In genomic region chr7:29289856-29290255, GRCm38 (mm10) we compare ENCODE assay signal across 8 mouse cellular contexts. TPM values are rescaled to one million over a fixed set of nuclear protein-coding genes. Genes with fewer than 3 reads are reported as not detected.
DNase-seq lines count a peak whose midpoint lies in the region; ATAC-seq and TF ChIP-seq lines count a peak whose summit lies in the region.

No protein-coding gene starts in this region.

- no peak for DNase-seq in gastrocnemius, adult 2 months
- no peak for DNase-seq in gastrocnemius, postnatal 14 days
- DNase-seq in lung, postnatal 0 days (ENCODE audit: low spot score) = peak; percentile 87
- no peak for DNase-seq in frontal cortex, postnatal 14 days (ENCODE audit: low spot score in 2 of 2)
- DNase-seq in adipocyte (ENCODE audit: low spot score) = no peak

- peaks cover 30% of the 10 kb centered on the region for H3K27me3 ChIP-seq in hindbrain, embryonic 13.5 days
- H3K27me3 ChIP-seq in lung, postnatal 0 days (replicated peaks; ENCODE audit: insufficient read depth, low read length) = no peaks in the 10 kb centered on the region

- H3K9me3 ChIP-seq in hindbrain, embryonic 13.5 days = no peaks in the 10 kb centered on the region
- H3K9me3 ChIP-seq in lung, postnatal 0 days (ENCODE audit: low read length) = no peaks in the 10 kb centered on the region

- H3K27ac ChIP-seq in gastrocnemius, adult 2 months = peak overlapping the region; percentile 83
- peak overlapping the region; percentile 55 for H3K27ac ChIP-seq in brown adipose tissue, adult 24 weeks (replicated peaks; ENCODE audit: low read depth, low read length)
- H3K27ac ChIP-seq in hindbrain, embryonic 13.5 days = 0 out of 2 replicates have a peak overlapping the region, but pooled peaks have one; percentile 72
- peak overlapping the region; percentile 95 for H3K27ac ChIP-seq in lung, postnatal 0 days (ENCODE audit: low read length)

- no peak overlapping the region for H3K9ac ChIP-seq in hindbrain, embryonic 13.5 days
- peak overlapping the region; percentile 66 for H3K9ac ChIP-seq in lung, postnatal 0 days (replicated peaks; ENCODE audit: low read depth)

- peak overlapping the region; percentile 80 for H3K4me3 ChIP-seq in gastrocnemius, adult 2 months
- peak overlapping the region; percentile 48 for H3K4me3 ChIP-seq in brown adipose tissue, adult 24 weeks (ENCODE audit: insufficient read depth, low read depth, low read length)
- H3K4me3 ChIP-seq in hindbrain, embryonic 13.5 days = peak overlapping the region; percentile 53
- H3K4me3 ChIP-seq in lung, postnatal 0 days (ENCODE audit: low read depth, low read length) = peak overlapping the region; percentile 53

- intact Hi-C loops in gastrocnemius, adult 2 months (cut with DNase I) = no loop called here
- intact Hi-C loops in gastrocnemius, postnatal 14 days (cut with DNase I; ENCODE audit: low total_unique reads) = no loop called here

- no peak for ATAC-seq in hindbrain, embryonic 13.5 days (ENCODE audit: low FRiP score)
- ATAC-seq in lung, postnatal 0 days = peak; percentile 59
- no peak for ATAC-seq in megakaryocyte-erythroid progenitor cell, adult 5-6 weeks (replicated peaks; ENCODE audit: low FRiP score, low TSS enrichment, poor library complexity, severe bottlenecking)

- peak overlapping the region; percentile 90 for H3K4me2 ChIP-seq in hindbrain, embryonic 13.5 days
- peak overlapping the region; percentile 73 for H3K4me2 ChIP-seq in lung, postnatal 0 days (replicated peaks; ENCODE audit: low read depth, low read length)

- no peak for TF ChIP-seq CTCF in gastrocnemius, adult 2 months (IDR thresholded peaks at IDR 0.05)
- TF ChIP-seq CTCF in lung, postnatal 0 days (IDR thresholded peaks at IDR 0.05) = no peak

- no peaks in the 10 kb centered on the region for H3K36me3 ChIP-seq in hindbrain, embryonic 13.5 days
- no peaks in the 10 kb centered on the region for H3K36me3 ChIP-seq in lung, postnatal 0 days (ENCODE audit: insufficient read depth, low read length)

- WGBS in hindbrain, embryonic 13.5 days = 77% methylated on average over 6 of the region's 6 CpGs
- 70% methylated on average over 6 of the region's 6 CpGs for WGBS in lung, postnatal 0 days

- TF ChIP-seq EP300 in lung, postnatal 0 days (IDR thresholded peaks at IDR 0.05) = peak; percentile 72

- H3K4me1 ChIP-seq in brown adipose tissue, adult 24 weeks (ENCODE audit: control insufficient read depth, insufficient read depth, insufficient read length, low read length) = no peaks in the 10 kb centered on the region
- peaks cover 47% of the 10 kb centered on the region for H3K4me1 ChIP-seq in hindbrain, embryonic 13.5 days (replicated peaks)
- peaks cover 9% of the 10 kb centered on the region; the same call in 1 of the 2 replicates for H3K4me1 ChIP-seq in lung, postnatal 0 days (ENCODE audit: insufficient read depth, low read depth, low read length)

RNA-seq across cellular contexts. Expression of gene Ppp1r14a, which starts 0.7 kb away (rescaled TPM):
- 1 to 10 TPM; 3.8 to 4.5 TPM for total RNA-seq in gastrocnemius, adult 2 months (2021)
- total RNA-seq in gastrocnemius, postnatal 14 days (2021) = 10 to 100 TPM in 1 of 2 experiments, 1 to 10 TPM in 1; 9.4 to 11.6 TPM
- 4.6 and 7.2 TPM in 2 replicates for polyA plus RNA-seq in brown adipose tissue, adult 24 weeks (2012; ENCODE audit: insufficient read depth, insufficient read length, missing spikeins)
- polyA plus RNA-seq in hindbrain, embryonic 13.5 days (2015; fragmentation: Nextera tagmentation; extraction: Ambion mirVana) = 8.6 and 13.1 TPM in 2 replicates
- 222 and 246 TPM in 2 replicates for polyA plus RNA-seq in lung, postnatal 0 days (2015; fragmentation: Nextera tagmentation; extraction: Ambion mirVana)
- total RNA-seq in megakaryocyte-erythroid progenitor cell, adult 5-6 weeks (2014; fragmentation: Nextera tagmentation) = not detected in 2 replicates
- not detected in 2 replicates for total RNA-seq in megakaryocyte-erythroid progenitor cell, adult 5-6 weeks (2017)

RNA-seq across cellular contexts. Expression of gene Spint2, which starts 8.1 kb away (rescaled TPM):
- total RNA-seq in gastrocnemius, adult 2 months (2021) = 1 to 10 TPM; 4.7 to 6.0 TPM
- total RNA-seq in gastrocnemius, postnatal 14 days (2021) = 1 to 10 TPM; 5.5 to 6.4 TPM
- 3.9 and 5.6 TPM in 2 replicates for polyA plus RNA-seq in brown adipose tissue, adult 24 weeks (2012; ENCODE audit: insufficient read depth, insufficient read length, missing spikeins)
- 42.4 and 44.0 TPM in 2 replicates for polyA plus RNA-seq in hindbrain, embryonic 13.5 days (2015; fragmentation: Nextera tagmentation; extraction: Ambion mirVana)
- polyA plus RNA-seq in lung, postnatal 0 days (2015; fragmentation: Nextera tagmentation; extraction: Ambion mirVana) = 429 and 453 TPM in 2 replicates
- 34.9 and 39.2 TPM in 2 replicates for total RNA-seq in megakaryocyte-erythroid progenitor cell, adult 5-6 weeks (2014; fragmentation: Nextera tagmentation)
- 28.1 and 35.4 TPM in 2 replicates for total RNA-seq in megakaryocyte-erythroid progenitor cell, adult 5-6 weeks (2017)

RNA-seq across cellular contexts. Expression of gene Dpf1, which starts 13.9 kb away (rescaled TPM):
- 1 to 10 TPM in 1 of 2 experiments, under 1 TPM in 1; 0.86 to 2.6 TPM for total RNA-seq in gastrocnemius, adult 2 months (2021)
- 1 to 10 TPM; 2.7 to 4.5 TPM for total RNA-seq in gastrocnemius, postnatal 14 days (2021)
- polyA plus RNA-seq in brown adipose tissue, adult 24 weeks (2012; ENCODE audit: insufficient read depth, insufficient read length, missing spikeins) = not detected in 2 replicates
- polyA plus RNA-seq in hindbrain, embryonic 13.5 days (2015; fragmentation: Nextera tagmentation; extraction: Ambion mirVana) = 187 and 197 TPM in 2 replicates
- 2.0 and 2.5 TPM in 2 replicates for polyA plus RNA-seq in lung, postnatal 0 days (2015; fragmentation: Nextera tagmentation; extraction: Ambion mirVana)
- total RNA-seq in megakaryocyte-erythroid progenitor cell, adult 5-6 weeks (2014; fragmentation: Nextera tagmentation) = 2.5 and 2.9 TPM in 2 replicates
- total RNA-seq in megakaryocyte-erythroid progenitor cell, adult 5-6 weeks (2017) = 0.19 and 14.6 TPM in 2 replicates

RNA-seq across cellular contexts. Expression of gene 2200002D01Rik, which starts 41.6 kb away (rescaled TPM):
- total RNA-seq in gastrocnemius, adult 2 months (2021) = under 1 TPM; 0.64 to 0.81 TPM
- total RNA-seq in gastrocnemius, postnatal 14 days (2021) = 1 to 10 TPM in 1 of 2 experiments, under 1 TPM in 1; 0.59 to 1.2 TPM
- 2.5 TPM in 1 of 2 replicates, not detected in the other for polyA plus RNA-seq in brown adipose tissue, adult 24 weeks (2012; ENCODE audit: insufficient read depth, insufficient read length, missing spikeins)
- polyA plus RNA-seq in hindbrain, embryonic 13.5 days (2015; fragmentation: Nextera tagmentation; extraction: Ambion mirVana) = 1.7 and 2.1 TPM in 2 replicates
- polyA plus RNA-seq in lung, postnatal 0 days (2015; fragmentation: Nextera tagmentation; extraction: Ambion mirVana) = 123 and 134 TPM in 2 replicates
- total RNA-seq in megakaryocyte-erythroid progenitor cell, adult 5-6 weeks (2014; fragmentation: Nextera tagmentation) = 0.74 and 0.98 TPM in 2 replicates
- 5.6 TPM in 1 of 2 replicates, not detected in the other for total RNA-seq in megakaryocyte-erythroid progenitor cell, adult 5-6 weeks (2017)

RNA-seq across cellular contexts. Expression of gene Yif1b, which starts 51.7 kb away (rescaled TPM):
- 10 to 100 TPM; 35.9 to 46.6 TPM for total RNA-seq in gastrocnemius, adult 2 months (2021)
- 10 to 100 TPM; 49.4 to 56.8 TPM for total RNA-seq in gastrocnemius, postnatal 14 days (2021)
- polyA plus RNA-seq in brown adipose tissue, adult 24 weeks (2012; ENCODE audit: insufficient read depth, insufficient read length, missing spikeins) = 72.2 and 79.7 TPM in 2 replicates
- 79.0 and 79.8 TPM in 2 replicates for polyA plus RNA-seq in hindbrain, embryonic 13.5 days (2015; fragmentation: Nextera tagmentation; extraction: Ambion mirVana)
- polyA plus RNA-seq in lung, postnatal 0 days (2015; fragmentation: Nextera tagmentation; extraction: Ambion mirVana) = 93.9 and 96.2 TPM in 2 replicates
- total RNA-seq in megakaryocyte-erythroid progenitor cell, adult 5-6 weeks (2014; fragmentation: Nextera tagmentation) = 32.2 and 50.7 TPM in 2 replicates
- 11.4 and 23.5 TPM in 2 replicates for total RNA-seq in megakaryocyte-erythroid progenitor cell, adult 5-6 weeks (2017)

Comparison
In these comparisons a context has a peak if more than half of its experiments do, and no peak if none do; other contexts are left out.
1. RNA of gene Ppp1r14a, which starts 0.7 kb away (total RNA-seq): 9.4 to 11.6 TPM in gastrocnemius, postnatal 14 days and 3.8 to 4.5 TPM in gastrocnemius, adult 2 months; not detected in megakaryocyte-erythroid progenitor cell, adult 5-6 weeks; every median in the first group is over 4 times any median in the second.
2. Peak in every context shown above with its lines, with median percentiles within 50 percentile points of each other: H3K27ac ChIP-seq and H3K4me3 ChIP-seq.